Mouse (Mus musculus) spleen, adult 12 weeks (tissue): ENCODE measurements around the gene Slc35e3.
"Not testable (repeated sequence)": the region's sequence is repeated elsewhere in the genome, so short reads cannot be mapped to it uniquely, and the experiment has no call there.

Source experiments
- DNase-seq: peaks from one replicate; pipeline ENCODE4 v3.0.0; 2022; ENCODE audit warnings: low spot score

The Slc35e3 gene

DNA sequence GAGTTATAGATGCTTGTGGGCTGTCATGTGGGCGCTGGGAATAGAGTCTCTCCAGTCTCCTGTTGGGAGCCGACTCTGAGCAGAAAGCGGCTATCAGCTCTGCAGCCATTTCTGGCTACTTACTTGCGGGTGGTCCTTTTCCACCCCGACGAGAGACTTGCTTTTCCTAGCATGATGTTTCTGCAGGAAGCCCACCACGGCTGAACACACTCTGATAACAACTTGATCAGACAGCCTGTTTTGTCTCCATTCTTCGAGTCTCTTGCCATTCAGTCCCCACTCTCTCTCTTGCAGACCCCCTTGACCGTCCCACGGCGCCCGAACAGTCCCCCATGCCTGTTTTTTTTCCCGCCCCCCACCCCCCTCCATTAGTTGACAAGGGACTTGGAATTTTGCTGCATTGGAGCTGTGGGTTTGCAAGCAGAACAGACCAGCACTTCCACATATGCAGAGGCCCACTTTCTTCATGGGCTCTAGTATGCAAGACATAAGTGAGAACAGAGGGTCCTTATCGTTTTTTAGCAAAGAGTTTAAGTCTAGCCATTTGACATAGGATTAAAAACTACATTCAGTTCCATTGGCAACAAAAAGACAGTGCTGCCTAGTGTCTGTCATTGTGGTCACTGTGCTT lies 13.1 kb downstream of the Slc35e3 start:
- DNase-seq, result no peak

- no peak for DNase-seq
Observed at GRCm38 (mm10) chr10:117732184-117732583, 14.0 kb downstream of the Slc35e3 start.

GRCm38 (mm10) chr10:117731244-117732101 lies 14.7 kb downstream of the Slc35e3 start:
- DNase-seq, result peak; percentile 28

- DNase-seq, result no peak
Observed at GRCm38 (mm10) chr10:117730637-117731203, 15.4 kb downstream of the Slc35e3 start.

- no peak for DNase-seq
Observed at GRCm38 (mm10) chr10:117730140-117730539, 16.0 kb downstream of the Slc35e3 start.

- no peak for DNase-seq
Observed at GRCm38 (mm10) chr10:117729139-117729814, 16.9 kb downstream of the Slc35e3 start.

GRCm38 (mm10) chr10:117728574-117728973 lies 17.6 kb downstream of the Slc35e3 start:
- DNase-seq, result no peak

DNA sequence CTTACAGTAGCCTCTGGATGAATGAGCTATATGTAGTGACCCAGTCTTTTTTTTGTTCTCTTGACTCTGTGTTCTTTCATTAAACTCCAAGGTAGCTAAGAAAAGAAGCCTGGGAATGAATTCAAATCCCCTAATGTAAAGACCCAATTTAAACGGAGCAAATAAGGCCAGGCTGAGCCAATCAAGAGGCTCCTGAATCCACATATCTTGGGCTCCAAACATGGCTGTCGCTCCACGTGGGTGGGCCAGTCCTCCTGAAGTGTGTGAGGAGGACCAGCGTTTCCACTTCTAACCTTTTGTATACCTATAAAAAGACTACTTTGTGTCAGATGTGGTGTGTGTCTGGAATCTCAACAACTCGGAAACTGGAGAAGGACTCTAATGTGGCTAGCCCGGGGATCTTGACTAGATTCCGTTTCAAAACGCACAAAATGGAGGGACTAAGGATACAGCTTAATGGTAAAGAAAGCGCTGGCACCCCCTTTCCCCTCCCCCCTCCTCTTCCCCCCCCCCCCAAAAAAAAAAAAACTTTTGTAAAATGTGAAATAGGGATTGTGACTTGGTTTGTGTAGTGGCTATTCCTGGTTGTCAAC lies 18.6 kb downstream of the Slc35e3 start:
- no peak for DNase-seq

GRCm38 (mm10) chr10:117726888-117727385 lies 19.2 kb downstream of the Slc35e3 start:
- DNase-seq, result no peak

- no peak for DNase-seq
Observed at GRCm38 (mm10) chr10:117726350-117726749, 19.8 kb downstream of the Slc35e3 start.

GRCm38 (mm10) chr10:117725671-117726070 lies 20.5 kb downstream of the Slc35e3 start:
- no peak for DNase-seq

GRCm38 (mm10) chr10:117724804-117725361 lies 21.3 kb downstream of the Slc35e3 start:
- no peak for DNase-seq

GRCm38 (mm10) chr10:117724136-117724718 lies 21.9 kb downstream of the Slc35e3 start:
- DNase-seq, result no peak

DNA sequence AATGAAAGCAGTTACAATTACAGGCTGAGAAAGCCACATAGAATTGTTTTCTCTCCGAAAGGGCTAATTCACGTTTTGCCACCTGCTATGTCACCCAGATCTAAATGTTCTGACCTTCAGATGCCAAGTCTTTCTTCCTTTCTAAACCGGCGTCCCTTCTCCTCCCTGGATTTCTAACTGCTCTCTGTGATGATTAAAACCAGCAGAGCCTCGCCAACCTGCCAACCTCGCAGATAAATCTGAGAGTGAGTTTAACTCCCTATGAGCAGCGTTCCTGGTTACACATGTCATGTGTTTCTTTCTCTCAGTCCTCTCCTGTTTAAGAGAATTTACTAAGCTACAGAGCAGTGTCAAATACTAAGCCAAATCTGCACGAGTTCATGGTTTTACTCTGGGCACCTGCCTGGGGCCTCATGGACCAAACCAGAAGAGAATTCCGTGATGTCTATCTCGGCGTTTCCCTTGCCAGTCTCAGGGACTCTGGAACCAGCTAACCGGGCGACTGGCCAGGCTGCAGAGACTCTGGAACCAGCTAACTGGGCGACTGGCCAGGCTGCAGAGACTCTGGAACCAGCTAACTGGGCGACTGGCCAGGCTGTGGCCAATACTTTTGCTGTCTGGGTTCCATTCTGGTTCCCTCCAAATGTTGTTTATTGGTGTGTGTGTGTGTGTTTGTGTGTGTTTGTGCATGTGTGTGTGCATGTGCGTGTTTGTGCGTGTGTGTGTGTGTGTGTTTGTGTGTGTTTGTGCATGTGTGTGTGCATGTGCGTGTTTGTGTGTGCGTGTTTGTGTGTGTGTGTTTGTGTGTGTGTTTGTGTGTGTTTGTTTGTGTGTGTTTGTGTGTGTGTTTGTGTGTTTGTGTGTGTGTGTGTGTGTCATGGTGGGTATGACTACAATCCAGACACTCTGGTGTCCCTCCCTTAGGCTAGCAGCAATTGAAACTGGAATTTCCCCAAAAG lies 27.7 kb downstream of the Slc35e3 start:
- DNase-seq, result no peak

GRCm38 (mm10) chr10:117717583-117717982 lies 28.6 kb downstream of the Slc35e3 start:
- no peak for DNase-seq

GRCm38 (mm10) chr10:117716686-117717085 lies 29.5 kb downstream of the Slc35e3 start:
- no peak for DNase-seq

GRCm38 (mm10) chr10:117715654-117716053 lies 30.5 kb downstream of the Slc35e3 start:
- not testable (repeated sequence) for DNase-seq

DNA sequence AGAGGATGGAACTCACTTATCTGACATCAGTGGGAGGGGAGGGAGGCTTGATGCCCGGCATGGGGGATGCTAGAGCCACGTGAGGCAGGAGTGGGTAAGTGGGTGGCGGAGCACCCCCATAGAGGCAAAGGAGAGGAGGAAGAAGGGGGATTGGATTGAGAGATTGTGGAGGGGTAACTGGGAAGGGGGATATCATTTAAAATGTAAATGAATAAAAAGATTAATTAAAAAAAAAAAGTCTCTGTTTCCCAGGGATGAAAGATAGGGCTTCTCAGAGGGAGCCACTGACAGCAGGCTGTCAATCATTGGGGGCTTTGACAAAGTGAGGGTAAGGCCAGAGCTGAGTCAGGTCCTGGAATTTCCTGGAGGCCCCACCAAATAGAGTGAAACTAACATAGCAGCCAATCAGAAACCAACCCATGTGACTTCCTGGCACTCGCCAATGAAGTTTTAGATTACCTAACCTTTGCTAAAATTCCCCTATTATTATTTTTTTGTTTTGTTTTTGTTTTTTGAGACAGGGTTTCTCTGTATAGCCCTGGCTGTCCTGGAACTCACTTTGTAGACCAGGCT lies 31.2 kb downstream of the Slc35e3 start:
- DNase-seq, result no peak

DNA sequence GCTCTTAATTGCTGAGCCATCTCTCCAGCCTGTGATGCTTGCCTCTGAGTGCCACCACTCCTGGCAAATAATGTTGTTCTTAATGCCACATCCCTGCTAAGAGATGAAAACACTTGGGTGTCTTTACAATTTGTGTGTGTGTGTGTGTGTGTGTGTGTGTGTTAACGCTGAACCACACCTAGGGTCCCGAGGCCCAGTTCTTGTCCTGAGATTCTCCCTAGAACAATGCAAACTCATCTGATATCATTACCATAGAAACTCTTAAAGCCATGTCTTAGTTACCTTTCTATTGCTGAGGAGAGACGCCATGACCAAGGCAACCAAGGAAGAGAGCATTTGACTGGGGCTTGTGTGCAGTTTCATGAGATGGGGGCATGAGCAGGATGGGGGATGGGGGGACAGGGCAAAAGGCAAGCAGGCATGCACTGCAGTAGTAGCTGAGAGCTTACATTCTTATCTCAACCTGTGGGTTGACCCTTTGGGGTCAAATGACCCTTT lies 32.1 kb downstream of the Slc35e3 start:
- DNase-seq, result no peak
